Mouse (Mus musculus): ENCODE measurements around the gene Zfp993. TPM values are rescaled to one million over a fixed set of nuclear protein-coding genes. Genes with fewer than 3 reads are reported as not detected.

Gene Zfp993
- polyA plus RNA-seq (2012; rRNA removed; ENCODE audit: low replicate concordance): 1.0 and 3.1 TPM in 2 replicates

GRCm38 (mm10) chr4:146610774-146611400 lies at the start of gene Zfp993:
TSS of gene Zfp993 (plus strand) at chr4:146610961.

Other genes starting within 250 kb of the Zfp993 start
- gene Zfp992, start 161.9 kb upstream of the Zfp993 start, polyA plus RNA-seq (2012; rRNA removed; ENCODE audit: low replicate concordance): 0.38 and 0.92 TPM in 2 replicates
- gene Zfp981, start 108.9 kb upstream of the Zfp993 start, polyA plus RNA-seq (2012; rRNA removed; ENCODE audit: low replicate concordance): not detected in 2 replicates